Mouse (Mus musculus) embryonic facial prominence, embryonic 13.5 days (tissue): ENCODE data around the gene Kcnn3. TPM values are rescaled to one million over a fixed set of nuclear protein-coding genes. Genes with fewer than 3 reads are reported as not detected.

Experiments used
- ATAC-seq: fragments of 200-750 bp; cut with Nextera tagmentation; 2 replicates; pipeline ENCODE4 v1.8.0; 2017; ENCODE audit warnings: low read depth; ENCODE audit not compliant: insufficient number of reproducible peaks, insufficient read depth, low FRiP score, low TSS enrichment
- H3K27ac ChIP-seq: fragments of 300-500 bp; sonication (generic); 2 replicates; pipeline ENCODE4 v1.5.1; 2015; ENCODE audit warnings: moderate library complexity, mild to moderate bottlenecking, inconsistent platforms
- H3K27me3 ChIP-seq: fragments of 300-500 bp; sonication (generic); 2 replicates; pipeline ENCODE4 v1.6.1; 2015; ENCODE audit warnings: mild to moderate bottlenecking, inconsistent platforms
- H3K36me3 ChIP-seq: fragments of 300-500 bp; sonication (generic); 2 replicates; pipeline ENCODE4 v1.6.1; 2015; ENCODE audit warnings: mild to moderate bottlenecking, inconsistent platforms
- H3K4me1 ChIP-seq: fragments of 300-500 bp; sonication (generic); 2 replicates; pipeline ENCODE4 v1.6.1; 2015; ENCODE audit warnings: inconsistent platforms
- H3K4me2 ChIP-seq: fragments of 300-500 bp; sonication (generic); 2 replicates; pipeline ENCODE4 v1.6.1; 2015; ENCODE audit warnings: moderate library complexity, mild to moderate bottlenecking, inconsistent platforms
- H3K4me3 ChIP-seq: fragments of 300-500 bp; sonication (generic); 2 replicates; pipeline ENCODE4 v1.5.1; 2015; ENCODE audit warnings: mild to moderate bottlenecking, inconsistent platforms
- H3K9ac ChIP-seq: fragments of 300-500 bp; sonication (generic); 2 replicates; pipeline ENCODE4 v1.6.1; 2015; ENCODE audit warnings: mild to moderate bottlenecking, inconsistent platforms
- H3K9me3 ChIP-seq: fragments of 300-500 bp; sonication (generic); 2 replicates; pipeline ENCODE4 v1.6.1; 2016; ENCODE audit warnings: inconsistent platforms
- WGBS: fragments of 180-500 bp; shearing (Covaris S2); methylation state at CpG from one replicate; pipeline ENCODE4 v1.1.7; 2015; ENCODE audit warnings: mixed read lengths; 5-methylcytosine and 5-hydroxymethylcytosine counted together
- polyA plus RNA-seq: library from polyadenylated mRNA; unstranded; fragments of >200 nt; fragmentation: Nextera tagmentation; extraction: Ambion mirVana; gene quantifications from 2 replicates; pipeline ENCODE4 v1.2.1, GENCODE M21; 2015

The Kcnn3 gene
- polyA plus RNA-seq, 1 experiment from 2014 or later: 1.5 TPM

DNA sequence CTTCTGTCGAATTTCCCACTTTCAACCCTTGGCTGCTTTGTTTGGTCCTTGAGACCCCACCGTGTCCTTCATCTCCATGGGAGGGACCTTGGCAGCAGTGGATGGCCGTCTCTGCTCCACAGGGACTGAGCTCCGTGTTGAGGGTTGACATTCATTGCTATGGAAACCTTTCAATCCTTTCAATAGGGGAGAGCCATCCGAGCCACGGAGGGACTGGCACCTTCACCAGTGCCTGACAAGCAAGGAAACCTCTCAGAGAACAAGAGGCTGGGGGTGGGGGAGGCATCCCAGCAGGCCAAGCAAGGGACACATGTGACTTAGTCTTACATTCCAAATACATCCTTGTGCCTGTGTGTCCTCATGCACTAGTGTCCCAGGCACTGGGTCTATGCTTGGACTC is 102.9 kb downstream of the Kcnn3 start:
- ATAC-seq: no peak
- Histone ChIP-seq H3K4me1 (peaks cover 4% of the 10 kb centered on the region; the same call in 1 of the 2 replicates), H3K27ac (no peak overlapping the region), H3K36me3 (no peaks in the 10 kb centered on the region), H3K9me3 (no peaks in the 10 kb centered on the region), H3K4me3 (no peak overlapping the region), H3K4me2 (no peak overlapping the region), H3K27me3 (no peaks in the 10 kb centered on the region), H3K9ac (no peak overlapping the region)
- 22% methylated on average over 6 of the region's 6 CpGs for WGBS

DNA sequence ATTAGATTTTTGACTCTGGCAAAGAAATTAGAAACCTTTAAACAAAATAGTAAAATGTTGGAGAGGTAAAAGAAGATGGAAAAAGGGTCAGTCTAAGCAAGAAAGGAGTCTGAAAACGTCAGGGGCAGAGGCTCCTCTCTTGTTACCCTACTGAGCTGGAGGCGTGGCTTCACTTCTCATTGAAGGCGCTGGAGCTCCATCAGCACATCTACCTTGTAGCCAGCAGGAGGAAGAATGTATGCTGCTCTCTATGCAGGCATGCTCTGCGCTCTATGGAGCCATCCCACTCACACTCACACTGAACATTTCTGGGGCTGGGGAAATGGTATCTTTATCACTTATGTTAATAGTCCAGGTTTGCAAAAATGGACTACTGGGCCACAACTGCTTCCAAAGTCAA is 103.6 kb downstream of the Kcnn3 start:
- H3K4me3 ChIP-seq: no peak overlapping the region
- no peak overlapping the region for H3K27ac ChIP-seq
- 24% methylated on average over 4 of the region's 4 CpGs for WGBS
- ATAC-seq: no peak
- H3K36me3 ChIP-seq: no peaks in the 10 kb centered on the region
- no peak overlapping the region for H3K9ac ChIP-seq
- peaks cover 4% of the 10 kb centered on the region; the same call in 1 of the 2 replicates for H3K4me1 ChIP-seq
- H3K27me3 ChIP-seq: no peaks in the 10 kb centered on the region
- no peaks in the 10 kb centered on the region for H3K9me3 ChIP-seq
- no peak overlapping the region for H3K4me2 ChIP-seq

DNA sequence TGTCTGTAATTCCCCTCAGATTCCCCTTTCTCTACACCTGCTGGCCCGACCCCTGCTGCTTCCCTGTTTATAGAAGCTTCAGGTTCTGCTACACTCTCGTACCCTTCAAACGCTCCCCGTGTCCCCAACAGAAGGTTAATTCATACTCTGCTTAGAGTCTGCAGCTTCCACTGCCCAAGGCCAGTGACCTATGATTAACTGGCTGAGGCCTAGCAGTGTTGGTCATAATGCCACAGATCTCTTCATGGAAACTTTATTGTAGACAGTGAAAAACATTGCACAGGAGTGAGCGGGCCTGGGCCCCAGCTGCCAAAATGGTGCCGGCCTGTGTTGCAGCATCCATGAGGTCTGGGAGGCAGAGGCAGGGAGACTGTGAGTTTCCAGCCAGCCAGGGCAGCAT is 104.0 kb downstream of the Kcnn3 start:
- Histone ChIP-seq H3K4me2 (no peak overlapping the region), H3K27me3 (no peaks in the 10 kb centered on the region), H3K9me3 (no peaks in the 10 kb centered on the region), H3K9ac (no peak overlapping the region), H3K27ac (no peak overlapping the region), H3K4me1 (peaks cover 4% of the 10 kb centered on the region; the same call in 1 of the 2 replicates), H3K4me3 (no peak overlapping the region), H3K36me3 (no peaks in the 10 kb centered on the region)
- WGBS: 63% methylated on average over 6 of the region's 6 CpGs
- no peak for ATAC-seq

DNA sequence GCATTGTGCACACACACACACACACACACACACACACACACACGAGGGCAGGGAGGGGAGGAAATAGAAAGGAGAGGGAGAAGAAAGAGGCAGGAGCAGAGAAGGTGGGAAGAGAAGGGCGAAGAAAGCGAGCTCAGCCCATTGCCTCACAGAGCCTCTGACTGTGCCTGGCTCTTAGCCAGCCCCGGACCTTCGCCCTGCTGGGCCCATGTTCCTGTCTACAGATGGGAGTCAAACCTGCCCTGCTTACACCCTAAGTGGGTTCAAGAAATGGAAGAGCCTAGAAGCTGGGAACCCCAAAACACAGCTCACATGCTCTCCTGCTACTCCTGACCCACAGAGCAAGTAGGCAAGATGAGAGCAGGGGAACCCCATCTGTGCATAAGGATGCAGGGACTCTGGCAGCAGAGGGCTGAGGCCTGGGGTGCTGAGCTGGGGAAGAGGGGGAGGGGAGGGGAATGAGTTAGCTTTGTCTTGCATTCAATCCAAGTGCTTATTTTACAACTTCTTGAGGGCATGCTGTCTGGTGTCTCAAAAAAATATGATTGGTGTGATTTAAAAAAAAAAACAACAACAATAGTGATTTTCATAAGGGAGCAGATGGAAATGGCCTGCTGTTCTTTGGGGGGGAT is 105.0 kb downstream of the Kcnn3 start:
- Histone ChIP-seq H3K4me2 (no peak overlapping the region), H3K4me3 (no peak overlapping the region), H3K9ac (no peak overlapping the region), H3K4me1 (peaks cover 4% of the 10 kb centered on the region; the same call in 1 of the 2 replicates), H3K27ac (no peak overlapping the region), H3K36me3 (no peaks in the 10 kb centered on the region), H3K27me3 (no peaks in the 10 kb centered on the region), H3K9me3 (no peaks in the 10 kb centered on the region)
- ATAC-seq: no peak
- 77% methylated on average over 5 of the region's 5 CpGs for WGBS

DNA sequence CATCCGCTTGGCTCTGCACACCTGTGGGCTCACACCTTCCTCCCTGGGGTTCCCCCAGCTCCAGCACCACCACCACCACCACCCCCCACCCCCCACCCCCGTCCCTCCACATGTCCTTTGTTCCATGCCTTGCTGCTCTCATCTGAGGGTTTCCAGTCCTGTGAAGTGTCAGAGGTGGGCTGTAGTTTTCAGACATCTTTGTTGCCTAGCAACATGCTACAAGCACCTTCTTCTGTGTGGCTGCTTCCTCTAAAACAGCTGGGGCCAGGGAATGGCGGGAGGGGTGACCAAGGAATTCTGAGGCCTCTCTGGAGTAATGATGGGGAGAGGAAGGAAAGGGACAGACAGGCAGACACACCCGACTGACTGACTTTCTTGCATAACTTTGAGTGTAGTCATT is 106.6 kb downstream of the Kcnn3 start:
- no peak overlapping the region for H3K9ac ChIP-seq
- no peaks in the 10 kb centered on the region for H3K27me3 ChIP-seq
- H3K4me3 ChIP-seq: no peak overlapping the region
- no peaks in the 10 kb centered on the region for H3K9me3 ChIP-seq
- 60% methylated on average over 4 of the region's 4 CpGs for WGBS
- no peak overlapping the region for H3K4me2 ChIP-seq
- H3K36me3 ChIP-seq: no peaks in the 10 kb centered on the region
- no peak overlapping the region for H3K27ac ChIP-seq
- ATAC-seq: no peak
- H3K4me1 ChIP-seq: peaks cover 6% of the 10 kb centered on the region; the same call in 1 of the 2 replicates

DNA sequence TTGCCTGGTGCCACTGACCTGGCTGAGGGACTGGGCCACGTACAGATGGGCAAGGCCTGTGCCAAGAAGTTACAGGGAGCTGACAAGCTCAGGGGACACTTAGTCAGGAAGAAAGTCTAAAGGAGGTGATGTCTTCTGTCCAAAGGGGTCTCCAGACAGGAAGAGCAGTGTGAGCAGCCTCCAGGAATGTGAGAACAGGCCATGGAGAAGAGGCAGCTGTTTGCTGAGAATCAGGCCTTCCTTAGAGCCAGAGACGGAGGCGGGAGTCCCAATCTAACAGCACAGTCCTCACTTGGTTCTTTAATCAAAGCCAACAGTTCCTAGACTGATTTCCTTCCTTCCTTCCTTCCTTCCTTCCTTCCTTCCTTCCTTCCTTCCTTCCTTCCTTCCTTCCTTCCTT is 109.8 kb downstream of the Kcnn3 start:
- H3K4me3 ChIP-seq: no peak overlapping the region
- H3K9me3 ChIP-seq: no peaks in the 10 kb centered on the region
- 0 out of 2 replicates have a peak, but pooled peaks cover 2% of the 10 kb centered on the region for H3K4me1 ChIP-seq
- H3K4me2 ChIP-seq: no peak overlapping the region
- ATAC-seq: no peak
- no peak overlapping the region for H3K27ac ChIP-seq
- no peaks in the 10 kb centered on the region for H3K36me3 ChIP-seq
- no peaks in the 10 kb centered on the region for H3K27me3 ChIP-seq
- WGBS: 73% methylated on average over 3 of the region's 3 CpGs
- no peak overlapping the region for H3K9ac ChIP-seq

DNA sequence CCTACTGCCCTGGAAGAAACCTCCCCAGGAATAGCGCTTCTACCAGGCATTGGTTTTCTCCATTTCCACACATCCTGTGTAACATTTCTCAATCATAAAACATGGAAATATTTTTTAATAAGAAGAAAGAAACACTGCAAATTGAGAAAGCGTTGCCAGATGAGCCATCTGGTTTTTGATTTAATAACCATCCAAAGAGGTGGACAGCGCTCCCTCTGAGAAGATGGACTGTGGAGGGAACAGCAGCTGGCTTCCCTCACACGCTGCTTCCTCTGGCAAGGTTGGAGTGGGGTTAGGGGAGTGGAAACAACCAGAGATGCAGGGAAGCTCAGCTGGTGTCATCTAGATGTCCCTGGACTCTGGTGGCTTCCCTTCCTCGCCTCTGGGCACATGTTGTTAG is 111.8 kb downstream of the Kcnn3 start:
- Histone ChIP-seq H3K4me2 (no peak overlapping the region), H3K27ac (no peak overlapping the region), H3K4me1 (0 out of 2 replicates have a peak, but pooled peaks cover 2% of the 10 kb centered on the region), H3K9me3 (no peaks in the 10 kb centered on the region), H3K36me3 (no peaks in the 10 kb centered on the region), H3K27me3 (no peaks in the 10 kb centered on the region), H3K9ac (no peak overlapping the region), H3K4me3 (no peak overlapping the region)
- ATAC-seq: no peak
- WGBS: 68% methylated on average over 5 of the region's 5 CpGs

DNA sequence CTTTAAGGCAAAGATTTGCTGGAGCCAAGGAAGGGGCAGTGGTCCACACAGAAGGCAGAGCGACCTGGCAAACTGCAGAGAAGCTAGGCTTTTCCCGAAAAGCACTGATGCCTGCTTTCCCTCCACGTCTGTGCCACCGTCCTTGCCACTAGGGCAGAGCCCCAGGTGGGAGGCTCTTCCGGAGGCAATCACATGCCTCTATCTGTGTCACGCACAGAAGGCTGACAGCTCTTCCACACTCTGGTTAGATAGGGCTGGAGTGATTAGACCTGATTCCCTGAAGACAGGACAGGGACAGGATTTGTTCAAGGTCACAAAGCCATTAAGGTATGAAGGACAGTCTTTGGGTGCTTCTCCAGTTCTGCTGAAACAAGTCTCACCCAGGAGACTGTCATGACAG is 113.6 kb downstream of the Kcnn3 start:
- Histone ChIP-seq H3K36me3 (no peaks in the 10 kb centered on the region), H3K27ac (no peak overlapping the region)

DNA sequence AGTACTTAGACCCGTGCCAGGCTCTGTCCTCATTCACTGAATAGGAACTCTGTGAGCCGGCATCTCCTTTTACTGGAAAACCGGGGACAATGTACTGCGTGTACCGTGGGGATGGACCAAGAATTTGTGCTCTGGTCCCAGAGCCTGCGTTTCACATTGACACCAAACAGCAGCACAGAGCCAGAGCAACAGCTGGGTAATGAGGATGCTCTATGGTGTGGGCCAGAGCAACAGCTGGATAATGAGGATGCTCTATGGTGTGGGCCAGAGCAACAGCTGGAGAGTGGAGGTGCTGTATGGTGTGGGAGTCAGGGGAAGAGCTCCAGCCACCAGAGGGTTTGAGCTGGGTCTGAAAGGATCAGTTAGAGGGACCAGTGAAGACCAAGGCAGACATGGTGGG is 114.0 kb downstream of the Kcnn3 start:
- Histone ChIP-seq H3K27me3 (no peaks in the 10 kb centered on the region), H3K36me3 (no peaks in the 10 kb centered on the region), H3K4me3 (no peak overlapping the region), H3K4me2 (no peak overlapping the region), H3K9ac (no peak overlapping the region), H3K4me1 (0 out of 2 replicates have a peak, but pooled peaks cover 2% of the 10 kb centered on the region), H3K27ac (no peak overlapping the region), H3K9me3 (no peaks in the 10 kb centered on the region)
- WGBS: 89% methylated on average over 6 of the region's 6 CpGs
- no peak for ATAC-seq

More for the DNA sequence above, 113.6 kb downstream of the Kcnn3 start:
- Histone ChIP-seq H3K9ac (no peak overlapping the region), H3K9me3 (no peaks in the 10 kb centered on the region), H3K4me2 (no peak overlapping the region), H3K4me1 (0 out of 2 replicates have a peak, but pooled peaks cover 2% of the 10 kb centered on the region), H3K27me3 (no peaks in the 10 kb centered on the region), H3K4me3 (no peak overlapping the region)
- ATAC-seq: no peak
- 86% methylated on average over 6 of the region's 6 CpGs for WGBS

DNA sequence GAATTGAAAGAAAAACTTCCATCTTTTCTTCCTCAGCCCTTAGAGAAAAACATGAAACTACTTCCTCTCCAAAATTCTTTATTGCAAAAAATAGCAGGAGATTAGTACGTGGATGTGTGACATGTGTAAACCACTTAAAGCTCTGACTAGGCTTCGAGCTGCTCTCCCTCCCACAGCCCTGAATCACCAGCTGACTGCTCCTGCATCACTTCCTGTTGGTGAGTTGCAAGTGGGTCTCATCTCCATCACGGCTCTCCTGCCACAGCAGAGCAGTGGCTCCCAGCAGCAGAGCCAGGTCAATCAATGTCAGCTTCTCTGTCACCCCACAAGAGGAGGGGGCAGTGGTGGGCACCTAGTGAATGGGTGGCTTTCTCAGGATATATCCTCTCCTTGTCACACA is 120.8 kb downstream of the Kcnn3 start:
- 37% methylated on average over 3 of the region's 3 CpGs for WGBS
- H3K4me3 ChIP-seq: no peak overlapping the region
- no peak for ATAC-seq
- H3K4me2 ChIP-seq: no peak overlapping the region
- no peak overlapping the region for H3K27ac ChIP-seq
- H3K9ac ChIP-seq: no peak overlapping the region
- H3K9me3 ChIP-seq: no peaks in the 10 kb centered on the region
- H3K36me3 ChIP-seq: no peaks in the 10 kb centered on the region
- H3K27me3 ChIP-seq: no peaks in the 10 kb centered on the region
- H3K4me1 ChIP-seq: no peaks in the 10 kb centered on the region

DNA sequence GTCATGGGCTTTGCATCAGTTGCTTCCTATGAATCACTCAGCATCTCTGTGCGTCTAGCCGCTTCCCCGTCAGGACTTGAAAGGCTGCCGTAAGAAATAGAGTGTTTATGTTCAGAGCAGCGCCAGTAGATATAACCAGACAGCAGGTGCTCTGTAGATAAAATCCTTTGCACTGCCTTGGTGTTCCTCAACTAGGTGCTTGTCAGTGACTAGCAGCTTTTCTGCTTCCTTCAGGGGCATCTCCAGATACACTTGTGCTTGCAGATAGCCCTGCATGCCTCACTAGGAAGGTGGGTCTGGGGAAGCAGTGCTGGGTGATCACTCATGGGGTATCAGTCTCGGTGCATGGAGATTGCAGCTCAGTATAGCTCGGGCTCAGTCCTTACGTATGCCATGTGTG is 123.4 kb downstream of the Kcnn3 start:
- H3K36me3 ChIP-seq: no peaks in the 10 kb centered on the region
- 74% methylated on average over 8 of the region's 8 CpGs for WGBS
- no peak for ATAC-seq
- no peaks in the 10 kb centered on the region for H3K9me3 ChIP-seq
- H3K4me3 ChIP-seq: no peak overlapping the region
- no peaks in the 10 kb centered on the region for H3K27me3 ChIP-seq
- H3K4me2 ChIP-seq: no peak overlapping the region
- no peak overlapping the region for H3K9ac ChIP-seq
- H3K27ac ChIP-seq: no peak overlapping the region
- H3K4me1 ChIP-seq: peaks cover 17% of the 10 kb centered on the region

DNA sequence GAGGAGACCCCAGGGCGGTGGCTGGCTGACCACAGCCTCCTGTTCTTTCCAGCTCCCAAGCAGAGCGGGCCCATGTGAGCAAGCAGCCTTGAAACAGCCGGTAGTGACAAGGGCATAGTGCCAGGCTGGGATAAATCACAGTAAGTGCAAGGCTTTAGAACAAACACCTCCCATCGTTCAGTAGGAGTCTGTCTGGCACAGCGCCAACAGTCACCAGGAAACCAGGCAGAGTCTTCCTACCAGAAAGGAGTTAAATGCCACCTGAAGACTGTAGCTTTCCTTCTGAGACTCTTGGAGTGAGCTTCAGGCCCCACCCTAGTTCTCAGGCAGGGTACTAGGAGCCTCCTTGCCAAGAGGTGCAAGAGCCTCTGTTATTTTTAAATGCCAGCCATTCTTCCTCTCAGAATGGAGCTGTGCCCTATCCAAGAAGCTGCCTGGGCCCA is 126.9 kb downstream of the Kcnn3 start:
- Histone ChIP-seq H3K4me1 (peaks cover 17% of the 10 kb centered on the region), H3K4me2 (no peak overlapping the region), H3K9ac (0 out of 2 replicates have a peak overlapping the region, but pooled peaks have one; percentile 16), H3K27ac (peak overlapping the region; percentile 78), H3K36me3 (no peaks in the 10 kb centered on the region), H3K9me3 (no peaks in the 10 kb centered on the region), H3K27me3 (no peaks in the 10 kb centered on the region), H3K4me3 (no peak overlapping the region)
- 56% methylated on average over 5 of the region's 5 CpGs for WGBS
- peak; percentile 40; the same call in 1 of the 2 replicates for ATAC-seq
